Mouse (Mus musculus): ENCODE data around the gene Mad2l1.

Mad2l1 gene

DNA sequence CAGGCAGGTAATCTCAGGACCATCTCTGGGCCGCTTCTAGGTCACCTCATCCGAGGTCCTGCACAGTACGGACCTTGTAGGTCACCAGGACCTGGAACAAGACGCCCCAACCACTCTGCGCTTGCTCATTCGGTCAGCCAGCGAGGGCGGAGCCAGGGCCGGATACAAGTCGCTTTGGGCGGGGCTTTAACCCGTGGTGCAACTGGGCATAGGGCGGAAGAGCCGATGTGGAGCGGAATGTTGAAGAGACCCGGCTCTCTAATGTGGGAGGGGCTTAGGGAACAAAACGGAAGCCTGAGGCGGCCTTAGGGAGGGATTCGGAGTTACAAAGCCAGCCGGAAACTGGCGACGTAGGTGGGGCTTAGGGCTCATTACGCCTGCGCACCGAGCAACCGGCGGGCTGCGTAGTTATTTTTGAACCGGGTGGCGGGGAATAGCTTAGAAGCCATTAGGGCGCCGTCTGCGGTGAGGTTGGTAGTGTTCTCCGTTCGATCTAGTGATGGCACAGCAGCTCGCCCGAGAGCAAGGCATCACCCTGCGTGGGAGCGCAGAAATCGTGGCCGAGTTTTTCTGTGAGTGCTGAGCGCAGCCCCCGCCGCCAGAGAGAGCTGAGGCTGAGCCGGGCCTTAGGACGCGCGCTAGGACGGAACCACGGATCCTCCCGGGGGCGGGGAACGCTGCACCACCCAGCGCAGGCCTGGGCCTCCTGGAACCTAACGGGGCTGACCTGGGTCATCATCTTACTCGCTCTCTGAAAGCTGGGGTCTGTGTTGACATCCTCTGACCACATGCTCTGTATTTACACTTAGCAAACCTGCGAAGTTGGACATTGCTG is at the start of gene Mad2l1:
Gene Mad2l1, plus strand, starts transcription at position 363 of the 835 bp plus-strand sequence.
- peak; percentile 96 for DNase-seq (ENCODE audit: low read depth, low spot score)

DNA sequence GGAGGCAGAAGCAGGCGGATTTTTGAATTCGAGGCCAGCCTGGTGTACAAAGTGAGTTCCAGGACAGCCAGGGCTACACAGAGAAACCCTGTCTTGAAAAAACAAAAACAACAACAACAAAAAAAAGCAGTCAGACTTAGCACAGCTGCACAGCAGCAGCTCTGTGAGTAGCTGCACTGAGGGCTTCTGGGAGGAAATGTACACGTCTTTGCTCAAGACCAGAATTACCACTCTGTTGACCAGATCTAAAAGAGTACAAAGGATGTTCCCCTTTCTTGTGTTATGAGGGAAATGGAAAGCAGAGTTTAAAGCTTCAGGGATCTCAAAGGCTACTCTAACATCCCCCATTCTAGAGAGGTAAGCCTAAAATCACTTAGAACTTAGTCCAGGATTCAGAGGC is 41.5 kb upstream of the Mad2l1 start:
- DNase-seq (ENCODE audit: low read depth, low spot score), result no peak

DNA sequence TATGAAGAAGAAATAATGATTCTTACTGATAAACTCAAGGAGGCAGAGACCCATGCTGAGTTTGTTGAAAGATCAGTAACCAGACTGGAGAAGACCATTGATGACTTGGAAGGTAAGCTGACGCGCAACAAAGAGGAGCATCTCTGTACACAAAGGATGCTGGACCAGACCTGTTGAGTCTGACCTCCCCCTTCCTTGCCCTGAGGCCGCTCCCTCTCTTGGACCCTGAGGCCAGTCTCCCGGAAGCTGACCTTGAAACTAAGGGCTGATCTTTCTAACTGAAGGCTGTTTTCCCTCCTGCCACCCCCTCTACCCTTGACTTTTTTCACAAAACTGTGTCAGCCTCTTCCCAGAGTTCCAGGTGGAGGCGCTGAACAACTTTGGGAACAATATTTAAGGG is 18.8 kb upstream of the Mad2l1 start:
- no peak for DNase-seq (ENCODE audit: low read depth, low spot score)

DNA sequence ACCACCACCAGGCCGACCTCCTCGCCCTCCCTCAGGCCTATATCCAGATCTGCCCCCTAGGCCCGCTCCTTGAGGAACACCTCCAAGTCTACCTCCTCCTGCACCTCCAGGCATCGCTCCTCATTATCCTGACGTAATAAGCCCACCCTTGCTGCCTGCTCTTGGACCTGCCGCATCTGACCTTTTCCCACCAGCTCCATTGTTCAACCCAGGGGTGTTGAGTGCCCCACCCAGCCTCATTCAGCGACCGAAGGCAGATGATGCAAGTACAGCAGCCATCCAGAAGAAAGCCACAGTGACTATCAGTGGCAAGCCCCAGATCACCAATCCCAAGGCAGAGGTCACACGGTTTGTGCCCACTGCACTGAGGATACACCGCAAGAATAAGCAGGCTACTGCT is 6.8 kb upstream of the Mad2l1 start:
- DNase-seq (ENCODE audit: low read depth, low spot score), result no peak

DNA sequence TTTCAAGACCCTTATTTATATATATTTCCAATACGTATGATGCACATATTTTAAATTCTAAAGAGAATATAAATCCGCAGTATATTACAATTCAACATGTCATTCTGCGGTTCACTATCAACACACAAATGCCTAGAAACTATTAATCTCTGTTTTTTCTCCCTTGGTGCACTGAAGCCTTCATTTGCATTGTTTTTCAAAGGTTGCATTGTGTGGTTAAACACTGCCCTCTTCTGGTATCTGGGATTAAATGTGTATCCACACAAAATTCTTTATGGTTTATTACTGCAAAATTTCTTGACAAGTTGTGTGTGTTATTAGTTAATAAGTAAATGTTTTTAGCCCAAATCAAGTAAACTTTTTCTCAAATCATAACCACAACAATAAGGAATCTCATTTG is 1.9 kb upstream of the Mad2l1 start:
- DNase-seq (ENCODE audit: low read depth, low spot score), result no peak

DNA sequence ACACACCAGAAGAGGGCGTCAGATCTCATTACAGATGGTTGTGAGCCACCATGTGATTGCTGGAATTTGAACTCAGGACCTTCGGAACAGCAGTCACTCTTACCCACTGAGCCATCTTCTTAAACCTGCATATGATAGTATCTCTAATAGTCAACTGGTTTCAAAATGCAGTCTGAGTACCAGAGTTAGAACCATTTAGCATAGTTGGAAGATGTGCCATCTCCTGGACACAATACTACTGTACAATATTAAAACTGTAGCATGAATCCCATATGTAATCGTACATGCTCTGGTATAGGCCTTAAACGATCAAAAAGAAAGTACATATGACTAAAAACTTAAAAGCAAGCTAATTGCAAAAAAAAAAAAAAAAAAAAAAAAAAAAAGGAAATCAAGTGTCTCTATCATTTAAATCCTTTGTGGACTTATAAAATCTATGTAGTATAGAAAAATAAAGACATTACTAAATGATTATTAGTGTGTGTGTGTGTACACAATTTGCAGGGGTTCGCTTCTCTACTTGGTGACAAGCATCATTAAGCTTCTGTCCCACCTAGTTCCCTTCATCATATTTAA is 736 bp upstream of the Mad2l1 start:
- DNase-seq (ENCODE audit: low read depth, low spot score), result no peak

DNA sequence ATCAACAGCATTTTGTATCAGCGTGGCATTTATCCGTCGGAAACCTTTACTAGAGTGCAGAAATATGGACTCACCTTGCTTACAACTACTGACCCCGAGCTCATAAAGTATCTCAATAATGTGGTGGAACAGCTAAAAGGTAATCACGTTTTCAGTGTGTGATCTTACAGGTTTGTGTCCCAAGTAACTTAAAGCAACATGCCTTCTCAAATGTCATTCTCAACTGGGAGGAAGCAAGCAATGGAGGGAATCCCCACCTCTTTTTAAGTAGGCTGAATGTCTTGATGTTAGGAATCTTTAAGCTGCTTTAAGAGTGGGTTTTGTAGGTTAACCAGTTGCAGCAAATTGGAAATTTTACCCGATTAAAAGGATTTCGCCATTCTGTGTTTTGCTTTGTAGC is 776 bp downstream of the Mad2l1 start:
- no peak for DNase-seq (ENCODE audit: low read depth, low spot score)

DNA sequence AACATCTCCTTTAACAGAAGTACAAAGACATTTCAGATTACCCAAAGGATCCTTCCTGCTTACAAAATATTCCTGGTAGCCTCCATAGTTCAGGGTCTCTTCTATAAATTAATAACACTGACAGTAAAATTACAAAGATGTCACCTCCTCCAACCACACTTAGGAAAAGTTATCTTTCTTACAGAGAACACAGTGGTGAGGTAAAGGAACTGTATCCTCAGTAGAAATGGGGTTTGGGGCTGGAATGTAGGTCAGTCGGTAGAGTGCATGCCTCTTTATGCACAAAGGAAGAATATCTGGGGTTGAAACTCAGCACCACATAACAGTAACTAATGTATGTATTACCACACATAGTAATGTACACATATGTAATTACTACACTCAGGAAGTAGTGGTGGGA is 24.8 kb downstream of the Mad2l1 start, which contains the start of gene Vmn1r32:
Gene Vmn1r32, minus strand, starts transcription at position 101 of the 400 bp plus-strand sequence.
- no peak for DNase-seq (ENCODE audit: low read depth, low spot score)

DNA sequence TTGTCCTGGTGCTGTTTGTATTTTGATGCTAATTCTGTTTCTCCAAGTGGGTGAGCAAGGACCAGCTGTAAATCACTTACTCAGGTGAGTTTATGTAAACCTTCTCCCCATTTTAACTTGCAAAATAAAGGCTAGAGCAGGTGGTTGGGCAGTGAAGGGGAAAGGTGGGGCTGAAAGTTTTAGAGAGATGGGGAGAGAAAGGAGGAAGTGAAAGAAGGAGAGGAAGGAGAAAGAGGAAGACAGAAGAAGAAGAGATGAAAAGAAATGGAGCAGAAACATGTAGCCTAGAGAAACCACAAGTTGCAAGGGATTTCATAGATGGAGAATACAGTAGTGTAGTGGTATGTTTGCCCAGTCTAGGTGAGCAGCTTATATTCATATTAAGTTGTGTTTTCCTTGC is 60.6 kb downstream of the Mad2l1 start:
- no peak for DNase-seq (ENCODE audit: low read depth, low spot score)
